Mouse (Mus musculus) heart, embryonic 16.5 days (tissue): ENCODE measurements around the gene Fgd5. TPM values are rescaled to one million over a fixed set of nuclear protein-coding genes. Genes with fewer than 3 reads are reported as not detected.

Experiments used
- ATAC-seq: fragments of 200-750 bp; cut with Nextera tagmentation; replicated peaks from 2 replicates; pipeline ENCODE4 v1.8.0; 2017; ENCODE audit warnings: moderate number of reproducible peaks; ENCODE audit not compliant: insufficient read depth, low FRiP score; ENCODE audit errors: extremely low read depth
- H3K27ac ChIP-seq: fragments of 300-500 bp; sonication (generic); 2 replicates; pipeline ENCODE4 v1.5.1; 2014; ENCODE audit warnings: mild to moderate bottlenecking, low read length, control low read depth, moderate library complexity
- H3K27me3 ChIP-seq: fragments of 300-500 bp; sonication (generic); 2 replicates; pipeline ENCODE4 v1.6.1; 2014; ENCODE audit warnings: low read length, mixed read lengths; ENCODE audit not compliant: control insufficient read depth, insufficient read depth
- H3K36me3 ChIP-seq: fragments of 300-500 bp; sonication (generic); 2 replicates; pipeline ENCODE4 v1.6.1; 2014; ENCODE audit not compliant: control insufficient read depth, insufficient read depth
- H3K4me1 ChIP-seq: fragments of 300-500 bp; sonication (generic); 2 replicates; pipeline ENCODE4 v1.6.1; 2014; ENCODE audit warnings: low read length, mixed read lengths; ENCODE audit not compliant: control insufficient read depth, insufficient read depth
- H3K4me2 ChIP-seq: fragments of 300-500 bp; sonication (generic); 2 replicates; pipeline ENCODE4 v1.6.1; 2014; ENCODE audit warnings: low read depth, mild to moderate bottlenecking, control low read depth, low read length
- H3K4me3 ChIP-seq: fragments of 300-500 bp; sonication (generic); 2 replicates; pipeline ENCODE4 v1.5.1; 2014; ENCODE audit warnings: mild to moderate bottlenecking, control low read depth, low read length
- H3K9ac ChIP-seq: fragments of 300-500 bp; sonication (generic); 2 replicates; pipeline ENCODE4 v1.6.1; 2014; ENCODE audit warnings: low read length, control low read depth
- H3K9me3 ChIP-seq: fragments of 300-500 bp; sonication (generic); replicated peaks from 2 replicates; pipeline ENCODE4 v1.6.1; 2016; ENCODE audit warnings: low read length; ENCODE audit not compliant: control insufficient read depth
- WGBS: fragments of 180-500 bp; shearing (Covaris S2); extraction: QIAGEN DNeasy Blood & Tissue Kit; methylation state at CpG from one replicate; pipeline ENCODE4 v1.1.7; 2014; 5-methylcytosine and 5-hydroxymethylcytosine counted together
- polyA plus RNA-seq: library from polyadenylated mRNA; unstranded; fragments of >200 nt; fragmentation: Nextera tagmentation; extraction: Ambion mirVana; gene quantifications from 2 replicates; pipeline ENCODE4 v1.2.1, GENCODE M21; 2015

The Fgd5 gene
- polyA plus RNA-seq, 1 experiment from 2014 or later, result 13.0 TPM

DNA sequence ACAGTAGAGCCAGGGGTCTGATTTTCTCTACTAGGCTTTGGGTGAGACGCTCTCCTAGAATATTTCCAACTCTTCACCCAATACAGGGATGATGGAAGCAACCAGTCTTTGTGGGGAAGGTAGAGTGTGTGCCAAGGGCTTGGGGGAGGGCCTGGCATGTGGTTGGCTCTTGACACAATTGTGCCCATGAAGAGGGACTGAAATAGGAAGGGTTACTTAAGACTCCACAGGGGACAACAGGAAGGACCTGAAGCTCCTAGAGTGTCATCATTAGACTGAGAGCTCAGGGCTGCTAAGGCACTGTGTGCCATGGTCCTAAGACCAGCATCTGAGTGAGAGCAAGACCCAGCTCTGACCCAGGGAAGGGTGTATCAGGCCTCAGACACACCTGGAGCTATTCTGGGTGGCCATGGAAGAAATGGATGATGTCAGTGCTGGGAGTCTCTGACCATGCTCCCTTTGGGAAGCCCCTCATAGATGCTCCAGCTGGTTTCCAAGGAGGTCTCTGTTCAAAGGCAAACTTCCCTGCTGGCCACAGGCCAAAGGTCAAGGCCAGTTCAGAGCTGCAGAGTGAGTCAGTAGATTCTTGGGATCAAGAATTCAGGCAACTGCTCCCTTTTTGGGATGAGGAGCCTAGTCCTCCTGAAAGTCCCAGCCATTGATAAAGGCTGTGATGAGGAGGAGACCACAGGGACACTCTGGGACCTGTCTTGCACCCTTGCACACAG, 24.0 kb downstream of the Fgd5 start:
- Histone ChIP-seq H3K4me1 (no peaks in the 10 kb centered on the region), H3K9me3 (no peaks in the 10 kb centered on the region), H3K27me3 (no peaks in the 10 kb centered on the region), H3K27ac (no peak overlapping the region), H3K9ac (no peak overlapping the region), H3K4me2 (no peak overlapping the region), H3K36me3 (no peaks in the 10 kb centered on the region), H3K4me3 (no peak overlapping the region)
- no peak for ATAC-seq
- 91% methylated on average over 1 of the region's 1 CpGs for whole genome bisulfite sequencing

DNA sequence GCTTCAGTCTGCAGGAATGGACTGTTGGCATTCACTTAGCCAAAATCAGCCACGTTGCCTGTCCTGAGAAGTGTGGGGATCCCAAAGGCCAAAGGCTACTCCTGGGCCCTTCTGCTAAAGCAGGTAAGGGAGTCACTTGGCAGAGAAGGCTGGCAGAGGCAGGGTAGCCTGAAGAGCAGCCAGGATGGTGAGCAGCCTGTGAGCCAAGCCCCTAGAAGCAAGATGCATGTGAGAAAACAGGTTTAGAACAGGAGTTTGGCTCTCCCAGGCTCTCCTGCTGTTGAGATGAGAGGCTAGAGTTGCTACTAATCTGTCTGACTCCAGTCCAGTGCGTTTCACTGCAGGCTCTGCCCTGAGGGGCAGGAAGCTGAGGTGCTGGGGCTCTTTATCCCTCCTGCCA, 25.0 kb downstream of the Fgd5 start:
- Histone ChIP-seq H3K36me3 (no peaks in the 10 kb centered on the region), H3K9me3 (no peaks in the 10 kb centered on the region), H3K4me3 (no peak overlapping the region), H3K9ac (no peak overlapping the region), H3K4me1 (no peaks in the 10 kb centered on the region), H3K27me3 (no peaks in the 10 kb centered on the region), H3K4me2 (no peak overlapping the region), H3K27ac (no peak overlapping the region)
- WGBS, result 40% methylated on average over 2 of the region's 2 CpGs
- ATAC-seq, result no peak

DNA sequence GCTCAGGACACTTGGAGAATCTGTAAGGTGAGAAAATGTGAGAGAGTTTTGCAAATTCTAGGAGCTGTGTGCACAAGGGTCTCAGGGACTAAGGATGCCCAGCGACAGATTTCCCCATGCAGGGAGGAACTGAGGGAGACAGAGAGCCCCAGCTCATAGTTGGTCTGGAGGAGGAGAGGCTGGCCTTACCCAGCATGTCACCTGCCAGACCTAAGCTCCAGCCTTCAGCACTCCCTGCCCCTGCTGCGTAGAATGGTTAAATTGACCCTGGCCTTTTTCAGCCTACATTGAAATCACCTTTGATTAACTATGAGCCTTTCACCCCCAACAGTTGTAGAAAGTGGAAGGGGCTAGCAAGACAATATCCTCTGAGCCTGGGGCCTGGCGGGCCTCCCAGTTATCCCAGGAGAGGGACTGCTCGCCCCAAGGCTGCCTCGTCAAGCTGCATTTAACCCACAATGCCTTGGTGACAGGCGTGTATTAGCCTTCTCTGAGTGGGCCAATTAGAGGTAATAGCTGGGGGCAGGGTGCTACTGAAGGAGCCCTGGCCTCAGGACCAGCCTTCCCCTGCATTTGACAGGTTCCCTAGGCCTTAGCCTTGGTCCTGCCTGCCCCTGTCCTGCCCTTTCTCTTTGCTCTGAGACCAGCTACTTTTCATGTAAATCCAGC, 25.6 kb downstream of the Fgd5 start:
- Histone ChIP-seq H3K4me1 (no peaks in the 10 kb centered on the region), H3K4me2 (no peak overlapping the region), H3K4me3 (no peak overlapping the region), H3K9me3 (no peaks in the 10 kb centered on the region), H3K36me3 (no peaks in the 10 kb centered on the region), H3K27me3 (no peaks in the 10 kb centered on the region), H3K27ac (no peak overlapping the region), H3K9ac (no peak overlapping the region)
- no peak for ATAC-seq
- WGBS, result 52% methylated on average over 6 of the region's 6 CpGs

DNA sequence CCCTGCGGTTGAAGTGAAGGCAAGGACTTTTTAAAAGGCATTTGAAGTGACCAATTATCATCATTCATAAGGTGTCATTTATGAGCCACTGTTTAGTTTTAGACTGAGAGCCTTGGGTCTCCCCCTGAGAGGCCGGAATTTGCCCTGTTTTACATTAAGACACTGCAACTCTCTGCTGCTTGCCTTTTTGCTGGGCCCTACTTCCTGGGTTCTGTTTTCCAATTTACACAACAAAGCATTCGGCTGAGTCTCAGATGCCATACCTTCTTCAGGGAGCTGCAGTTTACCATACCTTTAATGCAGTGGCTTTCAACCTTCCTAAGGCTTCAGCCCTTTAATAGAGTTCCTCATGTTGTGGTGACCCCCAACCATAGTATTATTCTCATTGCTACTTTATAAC, 26.1 kb downstream of the Fgd5 start:
- 71% methylated on average over 3 of the region's 3 CpGs for WGBS
- Histone ChIP-seq H3K36me3 (no peaks in the 10 kb centered on the region), H3K9me3 (no peaks in the 10 kb centered on the region), H3K4me1 (no peaks in the 10 kb centered on the region), H3K27ac (no peak overlapping the region), H3K4me2 (no peak overlapping the region), H3K27me3 (no peaks in the 10 kb centered on the region), H3K9ac (no peak overlapping the region), H3K4me3 (no peak overlapping the region)
- no peak for ATAC-seq

DNA sequence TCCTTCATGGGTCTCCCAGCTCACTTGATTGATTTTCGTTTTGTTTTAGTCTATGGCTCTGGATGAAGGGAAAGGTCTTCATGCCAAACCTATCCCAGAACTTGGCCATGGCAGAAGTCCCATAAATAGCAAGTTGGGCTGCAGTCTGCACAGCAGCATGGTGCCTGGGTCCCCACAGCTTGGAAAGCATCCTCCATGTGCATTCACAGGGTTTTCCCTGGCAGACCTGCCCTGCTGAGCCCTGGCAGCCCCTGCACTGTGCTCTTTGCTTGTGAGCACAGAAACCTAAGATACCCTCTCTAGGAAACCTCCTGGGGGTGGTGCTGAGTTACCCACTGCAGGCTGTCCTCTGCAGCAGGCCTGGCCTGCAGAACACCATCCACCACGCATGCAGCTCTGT, 32.2 kb downstream of the Fgd5 start:
- no peak for ATAC-seq
- H3K4me2 ChIP-seq, result no peak overlapping the region

DNA sequence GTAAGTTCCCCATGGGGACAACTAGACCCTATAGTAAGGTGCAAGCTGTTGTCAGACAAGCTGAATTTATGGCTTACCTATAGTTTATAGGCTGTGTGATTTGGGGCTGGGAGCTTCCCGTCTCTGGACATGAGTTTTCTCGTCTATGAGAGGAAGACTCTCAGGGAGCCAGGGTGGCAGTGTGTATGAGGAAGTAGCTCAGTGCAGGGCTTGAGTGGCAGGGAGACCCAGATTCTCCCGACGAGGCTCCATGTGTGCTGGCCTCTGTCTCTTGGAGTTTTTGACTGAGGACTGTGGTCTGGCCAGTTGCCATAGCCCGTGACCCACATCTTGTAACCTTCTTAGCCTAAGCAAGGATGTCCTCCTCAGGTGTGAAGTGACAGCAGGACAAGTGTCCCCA, 33.7 kb downstream of the Fgd5 start:
- Histone ChIP-seq H3K4me1 (0 out of 2 replicates have a peak, but pooled peaks cover 5% of the 10 kb centered on the region), H3K9me3 (no peaks in the 10 kb centered on the region), H3K9ac (no peak overlapping the region), H3K36me3 (no peaks in the 10 kb centered on the region), H3K4me2 (no peak overlapping the region), H3K4me3 (no peak overlapping the region), H3K27ac (no peak overlapping the region), H3K27me3 (no peaks in the 10 kb centered on the region)
- no peak for ATAC-seq
- WGBS, result 57% methylated on average over 5 of the region's 5 CpGs

More for the DNA sequence above, 32.2 kb downstream of the Fgd5 start:
- Histone ChIP-seq H3K36me3 (no peaks in the 10 kb centered on the region), H3K9me3 (no peaks in the 10 kb centered on the region), H3K27me3 (no peaks in the 10 kb centered on the region), H3K9ac (no peak overlapping the region), H3K27ac (no peak overlapping the region), H3K4me3 (no peak overlapping the region), H3K4me1 (0 out of 2 replicates have a peak, but pooled peaks cover 5% of the 10 kb centered on the region)
- WGBS, result 72% methylated on average over 2 of the region's 2 CpGs

DNA sequence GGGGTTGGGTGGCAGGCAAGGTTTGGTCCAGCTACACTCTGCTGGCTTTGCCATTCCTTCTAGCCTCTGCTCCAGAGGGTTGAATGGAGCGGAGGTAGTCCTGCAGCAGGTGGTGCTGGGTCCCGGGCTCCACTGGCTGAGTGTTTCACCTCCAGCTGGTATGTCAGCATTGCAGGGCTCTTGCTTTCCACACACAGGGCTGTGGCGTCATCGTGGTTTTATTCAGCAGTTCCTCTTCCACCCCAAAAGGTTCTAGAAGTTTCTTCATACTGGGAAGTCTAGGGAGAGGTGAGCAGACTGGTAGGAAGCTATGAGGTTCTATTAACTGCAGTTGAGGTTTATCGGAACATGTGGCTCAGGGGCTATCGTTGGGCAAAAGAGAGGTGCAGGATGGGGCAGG, 34.4 kb downstream of the Fgd5 start:
- WGBS, result 81% methylated on average over 6 of the region's 6 CpGs
- no peaks in the 10 kb centered on the region for H3K36me3 ChIP-seq
- H3K27me3 ChIP-seq, result no peaks in the 10 kb centered on the region
- no peak overlapping the region for H3K9ac ChIP-seq
- no peak for ATAC-seq
- H3K27ac ChIP-seq, result no peak overlapping the region
- H3K4me1 ChIP-seq, result 0 out of 2 replicates have a peak, but pooled peaks cover 5% of the 10 kb centered on the region
- no peak overlapping the region for H3K4me2 ChIP-seq
- H3K4me3 ChIP-seq, result no peak overlapping the region
- H3K9me3 ChIP-seq, result no peaks in the 10 kb centered on the region

DNA sequence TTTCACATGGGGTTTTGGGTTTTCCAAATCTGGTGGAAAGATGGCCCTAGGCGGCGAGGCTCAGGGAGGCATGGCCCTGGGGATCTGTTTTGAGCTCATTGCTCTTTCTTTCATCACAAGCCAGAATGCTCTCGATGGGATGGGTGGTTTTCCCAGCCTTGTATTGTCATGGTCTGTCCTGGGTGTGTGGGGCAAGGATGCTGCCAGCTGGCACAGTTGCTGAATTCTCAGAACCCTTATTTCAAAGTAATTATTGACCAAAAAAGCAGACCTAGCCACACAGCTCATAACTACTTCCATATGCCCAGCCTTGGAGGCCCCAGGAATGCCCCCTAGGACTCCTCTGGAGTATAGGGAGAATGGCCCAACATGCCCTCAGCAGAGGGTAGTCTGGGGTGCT, 34.9 kb downstream of the Fgd5 start:
- WGBS, result 77% methylated on average over 3 of the region's 3 CpGs
- no peak overlapping the region for H3K4me3 ChIP-seq
- H3K4me1 ChIP-seq, result 0 out of 2 replicates have a peak, but pooled peaks cover 5% of the 10 kb centered on the region
- H3K36me3 ChIP-seq, result no peaks in the 10 kb centered on the region
- no peak for ATAC-seq
- no peak overlapping the region for H3K9ac ChIP-seq
- H3K9me3 ChIP-seq, result no peaks in the 10 kb centered on the region
- no peaks in the 10 kb centered on the region for H3K27me3 ChIP-seq
- no peak overlapping the region for H3K27ac ChIP-seq
- H3K4me2 ChIP-seq, result no peak overlapping the region

DNA sequence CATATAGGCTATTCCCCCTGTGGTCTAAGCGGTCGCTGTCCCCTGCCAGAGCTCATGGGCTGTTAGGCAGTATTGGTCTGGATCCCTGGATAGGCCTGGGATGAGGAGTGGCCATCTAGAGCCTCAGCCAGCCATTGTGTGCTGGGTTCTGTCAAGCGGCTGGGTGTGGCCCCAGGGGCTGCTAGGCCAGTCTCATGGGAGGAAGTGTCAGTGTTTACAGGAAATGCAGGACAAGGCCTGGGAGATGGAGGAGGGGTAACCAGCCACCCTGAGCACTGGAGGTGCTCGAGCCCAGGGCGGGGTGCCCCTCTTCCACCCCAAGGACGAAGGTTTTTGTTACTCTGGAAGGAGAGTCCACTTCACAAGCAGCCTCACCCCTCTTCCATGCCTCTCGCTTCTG, 36.3 kb downstream of the Fgd5 start:
- 0 out of 2 replicates have a peak, but pooled peaks cover 5% of the 10 kb centered on the region for H3K4me1 ChIP-seq
- no peak overlapping the region for H3K9ac ChIP-seq
- no peaks in the 10 kb centered on the region for H3K27me3 ChIP-seq
- H3K4me2 ChIP-seq, result no peak overlapping the region
- H3K9me3 ChIP-seq, result no peaks in the 10 kb centered on the region
- WGBS, result 59% methylated on average over 7 of the region's 7 CpGs
- H3K4me3 ChIP-seq, result no peak overlapping the region
- ATAC-seq, result no peak
- H3K27ac ChIP-seq, result peak overlapping the region; percentile 23; the same call in 1 of the 2 replicates
- no peaks in the 10 kb centered on the region for H3K36me3 ChIP-seq
